Mouse (Mus musculus): ENCODE measurements at regions not wholly inside any gene's neighbourhood (a gene's known extent, or its start where the extent isn't known, plus 50 kb on each side); places are given as distances from the start of the nearest gene placed in this dataset.

DNA sequence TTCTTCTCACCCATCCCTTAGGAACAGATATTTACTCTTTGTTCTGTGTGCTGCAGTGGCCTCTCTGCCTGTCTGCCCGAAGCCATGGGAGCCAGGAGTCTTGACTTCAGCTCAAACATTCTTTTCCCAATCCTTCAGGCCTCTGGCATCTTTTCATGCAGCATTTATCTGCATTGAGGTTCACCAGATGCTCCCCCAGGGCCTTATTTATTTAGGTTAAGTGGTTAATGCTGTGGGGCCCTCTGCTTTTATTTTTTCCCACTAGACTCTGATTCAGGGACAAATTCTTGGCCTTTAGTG lies 464.2 kb upstream of the Gulo start:
- no peaks in the 10 kb centered on the region for H3K36me3 ChIP-seq (ENCODE audit: insufficient read depth, low read length)
- ATAC-seq (replicated peaks; ENCODE audit: low FRiP score, low read depth) = no peak
- WGBS = 33% methylated on average over 1 of the region's 1 CpGs
- H3K9me3 ChIP-seq (replicated peaks; ENCODE audit: low read length) = no peaks in the 10 kb centered on the region
- no peak for DNase-seq (ENCODE audit: low spot score)
- no peaks in the 10 kb centered on the region for H3K27me3 ChIP-seq (ENCODE audit: insufficient read depth, low read length)
- H3K4me1 ChIP-seq (replicated peaks; ENCODE audit: insufficient read depth, low read length) = no peaks in the 10 kb centered on the region
- no peak overlapping the region for H3K9ac ChIP-seq (ENCODE audit: low read depth, low read length)
- H3K4me3 ChIP-seq (replicated peaks; ENCODE audit: low read depth, low read length) = no peak overlapping the region
- H3K27ac ChIP-seq = no peak overlapping the region
- TF ChIP-seq CTCF (IDR thresholded peaks at IDR 0.05; ENCODE audit: low read depth) = no peak
- H3K4me2 ChIP-seq (ENCODE audit: low read length) = no peak overlapping the region

DNA sequence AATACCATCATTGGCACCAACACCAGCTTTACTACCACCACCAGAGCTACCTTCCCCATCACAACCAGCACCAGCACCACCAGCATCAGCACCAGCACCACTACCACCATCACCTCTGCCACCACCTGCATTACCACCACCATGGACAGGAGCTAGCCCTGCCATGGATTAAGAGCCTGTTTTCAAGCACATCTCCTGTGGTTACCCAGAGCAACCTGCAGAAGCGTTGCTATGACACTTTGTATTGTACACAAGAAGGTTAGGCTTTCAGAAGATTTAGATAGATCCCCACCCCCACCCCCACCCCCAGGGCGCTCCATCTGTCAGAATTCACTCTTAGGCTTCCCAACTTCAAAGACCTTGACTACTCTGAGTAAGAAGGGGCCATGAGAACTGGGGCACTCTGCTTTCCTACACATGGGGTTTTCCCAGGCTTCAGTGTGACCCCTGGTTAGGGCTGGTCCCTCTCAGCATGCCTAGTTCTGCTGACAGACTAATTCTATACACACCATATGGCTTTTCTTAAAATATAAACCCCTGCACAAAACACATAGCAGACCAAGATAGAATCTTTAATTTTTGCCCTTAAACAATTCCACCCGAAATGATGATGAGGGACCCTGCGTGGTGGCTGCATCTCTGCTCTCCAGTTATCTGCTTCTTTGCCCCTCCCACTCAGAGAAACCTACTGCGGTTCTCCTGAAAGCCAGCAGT lies 463.7 kb upstream of the Gulo start:
- Histone ChIP-seq H3K4me3 (replicated peaks; ENCODE audit: low read depth, low read length) (no peak overlapping the region), H3K4me2 (ENCODE audit: low read length) (no peak overlapping the region), H3K9me3 (replicated peaks; ENCODE audit: low read length) (no peaks in the 10 kb centered on the region), H3K4me1 (replicated peaks; ENCODE audit: insufficient read depth, low read length) (no peaks in the 10 kb centered on the region), H3K9ac (ENCODE audit: low read depth, low read length) (no peak overlapping the region), H3K27ac (no peak overlapping the region), H3K27me3 (ENCODE audit: insufficient read depth, low read length) (no peaks in the 10 kb centered on the region), H3K36me3 (ENCODE audit: insufficient read depth, low read length) (no peaks in the 10 kb centered on the region)
- DNase-seq (ENCODE audit: low spot score) (no peak), ATAC-seq (replicated peaks; ENCODE audit: low FRiP score, low read depth) (no peak)
- WGBS = 51% methylated on average over 5 of the region's 5 CpGs
- TF ChIP-seq CTCF (IDR thresholded peaks at IDR 0.05; ENCODE audit: low read depth) = no peak

DNA sequence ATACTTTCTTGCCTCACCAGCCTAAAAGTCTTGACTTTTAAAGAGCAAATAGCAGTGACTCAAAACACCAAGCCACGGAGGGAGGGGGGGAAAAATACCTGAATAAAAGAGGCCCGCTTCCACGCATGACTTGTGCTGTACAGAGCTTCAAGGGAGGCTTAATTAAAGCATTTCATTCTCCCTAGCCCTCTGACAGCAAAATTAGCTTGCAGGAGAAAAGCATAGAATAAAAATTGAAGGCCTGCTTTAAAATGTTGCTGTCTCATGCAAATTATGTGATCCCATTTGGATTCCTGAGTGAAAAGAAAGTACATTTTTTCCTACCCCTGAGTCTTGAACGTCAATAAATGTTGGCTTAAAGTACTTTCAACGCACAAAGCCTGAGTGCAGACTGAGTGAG lies 453.1 kb upstream of the Gulo start:
- Histone ChIP-seq H3K9me3 (replicated peaks; ENCODE audit: low read length) (no peaks in the 10 kb centered on the region), H3K27me3 (ENCODE audit: insufficient read depth, low read length) (no peaks in the 10 kb centered on the region), H3K36me3 (ENCODE audit: insufficient read depth, low read length) (no peaks in the 10 kb centered on the region), H3K4me1 (replicated peaks; ENCODE audit: insufficient read depth, low read length) (no peaks in the 10 kb centered on the region), H3K4me3 (replicated peaks; ENCODE audit: low read depth, low read length) (no peak overlapping the region), H3K27ac (no peak overlapping the region), H3K9ac (ENCODE audit: low read depth, low read length) (no peak overlapping the region), H3K4me2 (ENCODE audit: low read length) (no peak overlapping the region)
- TF ChIP-seq CTCF (IDR thresholded peaks at IDR 0.05; ENCODE audit: low read depth) = no peak
- ATAC-seq (replicated peaks; ENCODE audit: low FRiP score, low read depth) = no peak
- WGBS = 74% methylated on average over 5 of the region's 5 CpGs
- no peak for DNase-seq (ENCODE audit: low spot score)

DNA sequence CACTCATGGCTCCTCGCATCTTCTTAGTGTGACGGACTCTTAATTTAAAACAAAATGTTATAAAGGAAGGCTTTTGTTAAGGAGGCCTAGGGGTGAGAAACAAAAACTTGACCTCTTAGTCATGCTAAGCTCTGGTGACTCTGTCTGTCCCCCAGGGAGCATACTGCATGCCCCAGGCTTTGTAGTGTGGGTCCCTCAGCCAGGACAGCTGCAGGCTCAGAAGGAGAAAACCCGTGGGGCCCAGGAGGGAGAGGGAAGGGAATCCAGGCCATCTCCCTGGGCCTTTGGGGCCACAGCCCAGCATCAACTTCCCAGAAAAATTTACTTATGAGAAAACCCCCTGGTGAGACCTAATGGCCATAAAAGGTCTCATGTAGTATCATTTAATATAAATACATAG lies 451.8 kb upstream of the Gulo start:
- Histone ChIP-seq H3K4me3 (replicated peaks; ENCODE audit: low read depth, low read length) (no peak overlapping the region), H3K27ac (no peak overlapping the region), H3K36me3 (ENCODE audit: insufficient read depth, low read length) (no peaks in the 10 kb centered on the region), H3K27me3 (ENCODE audit: insufficient read depth, low read length) (no peaks in the 10 kb centered on the region), H3K4me2 (ENCODE audit: low read length) (no peak overlapping the region), H3K9me3 (replicated peaks; ENCODE audit: low read length) (no peaks in the 10 kb centered on the region), H3K4me1 (replicated peaks; ENCODE audit: insufficient read depth, low read length) (no peaks in the 10 kb centered on the region), H3K9ac (ENCODE audit: low read depth, low read length) (no peak overlapping the region)
- DNase-seq (ENCODE audit: low spot score) (no peak), ATAC-seq (replicated peaks; ENCODE audit: low FRiP score, low read depth) (no peak)
- no peak for TF ChIP-seq CTCF (IDR thresholded peaks at IDR 0.05; ENCODE audit: low read depth)
- 58% methylated on average over 3 of the region's 3 CpGs for WGBS

DNA sequence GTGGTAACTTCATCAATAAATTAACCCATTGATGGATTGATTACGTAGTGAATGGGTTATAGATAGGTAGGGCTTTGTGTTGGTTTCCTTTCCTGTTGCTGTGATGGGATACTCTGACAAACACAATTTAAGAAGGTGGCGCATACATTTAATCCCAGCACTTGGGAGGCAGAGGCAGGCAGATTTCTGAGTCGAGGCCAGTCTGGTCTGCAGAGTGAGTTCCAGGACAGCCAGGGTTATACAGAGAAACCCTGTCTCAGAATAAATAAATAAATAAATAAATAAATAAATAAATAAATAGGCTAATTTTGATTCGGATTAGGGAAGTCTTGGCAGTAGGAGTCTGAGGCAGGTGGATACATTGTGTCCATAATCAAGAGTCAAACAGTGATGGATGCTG lies 449.7 kb upstream of the Gulo start:
- WGBS = 88% methylated on average over 4 of the region's 4 CpGs

DNA sequence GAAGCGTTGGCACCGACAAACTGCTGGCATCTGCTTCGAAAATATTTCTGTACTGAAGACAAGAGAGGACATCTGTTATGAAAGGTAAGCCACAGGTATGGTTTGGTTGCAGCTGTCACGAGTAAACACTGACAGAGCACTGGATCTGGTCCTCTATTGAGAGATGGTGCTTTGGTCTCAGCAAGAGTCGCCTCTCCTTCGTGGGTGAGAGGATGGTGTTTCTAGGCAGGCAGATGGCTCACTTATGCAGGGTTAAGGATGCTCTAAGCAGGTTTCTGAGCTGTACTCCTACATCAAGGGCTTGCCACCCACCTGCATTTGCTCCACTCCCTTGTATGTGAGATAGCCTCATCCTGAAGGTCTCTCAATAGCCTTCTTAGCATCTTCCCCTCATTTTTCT lies 448.3 kb upstream of the Gulo start:
- Histone ChIP-seq H3K4me3 (replicated peaks; ENCODE audit: low read depth, low read length) (no peak overlapping the region), H3K4me2 (ENCODE audit: low read length) (no peak overlapping the region), H3K9me3 (replicated peaks; ENCODE audit: low read length) (no peaks in the 10 kb centered on the region), H3K27ac (no peak overlapping the region), H3K9ac (ENCODE audit: low read depth, low read length) (no peak overlapping the region), H3K4me1 (replicated peaks; ENCODE audit: insufficient read depth, low read length) (no peaks in the 10 kb centered on the region), H3K36me3 (ENCODE audit: insufficient read depth, low read length) (no peaks in the 10 kb centered on the region), H3K27me3 (ENCODE audit: insufficient read depth, low read length) (no peaks in the 10 kb centered on the region)
- ATAC-seq (replicated peaks; ENCODE audit: low FRiP score, low read depth) (no peak), DNase-seq (ENCODE audit: low spot score) (no peak)
- WGBS = 86% methylated on average over 6 of the region's 6 CpGs
- TF ChIP-seq CTCF (IDR thresholded peaks at IDR 0.05; ENCODE audit: low read depth) = no peak

More for the DNA sequence above, 449.7 kb upstream of the Gulo start:
- H3K4me1 ChIP-seq (replicated peaks; ENCODE audit: insufficient read depth, low read length) = no peaks in the 10 kb centered on the region
- no peak for ATAC-seq (replicated peaks; ENCODE audit: low FRiP score, low read depth)
- no peaks in the 10 kb centered on the region for H3K9me3 ChIP-seq (replicated peaks; ENCODE audit: low read length)
- no peak for DNase-seq (ENCODE audit: low spot score)
- H3K4me3 ChIP-seq (replicated peaks; ENCODE audit: low read depth, low read length) = no peak overlapping the region
- no peak overlapping the region for H3K9ac ChIP-seq (ENCODE audit: low read depth, low read length)
- H3K27ac ChIP-seq = no peak overlapping the region
- H3K36me3 ChIP-seq (ENCODE audit: insufficient read depth, low read length) = no peaks in the 10 kb centered on the region
- TF ChIP-seq CTCF (IDR thresholded peaks at IDR 0.05; ENCODE audit: low read depth) = no peak
- H3K27me3 ChIP-seq (ENCODE audit: insufficient read depth, low read length) = no peaks in the 10 kb centered on the region
- H3K4me2 ChIP-seq (ENCODE audit: low read length) = no peak overlapping the region

DNA sequence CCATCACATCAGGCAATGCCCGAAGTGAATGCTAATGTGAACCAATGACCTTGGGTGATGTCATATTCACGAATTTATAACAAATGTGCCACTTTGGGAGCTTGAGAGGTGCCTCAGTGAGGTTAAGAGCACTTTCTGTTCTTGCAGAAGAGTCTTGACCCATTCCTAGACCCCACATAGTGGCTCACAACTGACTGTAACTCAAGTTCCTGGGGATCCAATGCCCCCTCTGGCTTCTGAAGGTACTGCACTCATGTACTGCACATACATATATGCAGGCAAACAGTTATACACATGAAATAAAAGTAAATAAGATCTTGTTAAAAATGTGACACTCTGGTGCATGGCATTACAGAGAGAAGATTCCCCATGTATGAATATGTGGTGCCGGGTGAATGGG lies 443.8 kb upstream of the Gulo start:
- no peak overlapping the region for H3K4me3 ChIP-seq (replicated peaks; ENCODE audit: low read depth, low read length)
- ATAC-seq (replicated peaks; ENCODE audit: low FRiP score, low read depth) (no peak), DNase-seq (ENCODE audit: low spot score) (no peak)
- no peaks in the 10 kb centered on the region for H3K4me1 ChIP-seq (replicated peaks; ENCODE audit: insufficient read depth, low read length)
- TF ChIP-seq CTCF (IDR thresholded peaks at IDR 0.05; ENCODE audit: low read depth) = no peak
- no peaks in the 10 kb centered on the region for H3K36me3 ChIP-seq (ENCODE audit: insufficient read depth, low read length)
- no peaks in the 10 kb centered on the region for H3K9me3 ChIP-seq (replicated peaks; ENCODE audit: low read length)
- H3K4me2 ChIP-seq (ENCODE audit: low read length) = no peak overlapping the region
- no peak overlapping the region for H3K27ac ChIP-seq
- WGBS = 87% methylated on average over 3 of the region's 3 CpGs
- H3K27me3 ChIP-seq (ENCODE audit: insufficient read depth, low read length) = no peaks in the 10 kb centered on the region
- no peak overlapping the region for H3K9ac ChIP-seq (ENCODE audit: low read depth, low read length)

Data from kidney, postnatal 0 days (tissue).